Mouse (Mus musculus): ENCODE results near the gene Olfm2. TPM values are rescaled to one million over a fixed set of nuclear protein-coding genes. Genes with fewer than 3 reads are reported as not detected.

The Olfm2 gene
- total RNA-seq, 2 experiments from 2014 or later: not detected

Other genes starting within 250 kb of the Olfm2 start
- 40.0 and 43.5 TPM in 2 replicates for gene Zfp266, start 224.9 kb downstream of the Olfm2 start, total RNA-seq (2014; fragmentation: Nextera tagmentation)
- gene Zfp266, start 224.9 kb downstream of the Olfm2 start, total RNA-seq (2017): 33.1 and 38.8 TPM in 2 replicates
- gene Zfp846, start 165.1 kb downstream of the Olfm2 start, total RNA-seq (2014; fragmentation: Nextera tagmentation): 7.1 and 7.3 TPM in 2 replicates
- 4.7 and 13.0 TPM in 2 replicates for gene Zfp846, start 165.1 kb downstream of the Olfm2 start, total RNA-seq (2017)
- 459 and 544 TPM in 2 replicates for gene Ubl5, start 103.5 kb downstream of the Olfm2 start, total RNA-seq (2014; fragmentation: Nextera tagmentation)
- 101 and 107 TPM in 2 replicates for gene Ubl5, start 103.5 kb downstream of the Olfm2 start, total RNA-seq (2017)
- gene Fbxl12, start 101.6 kb downstream of the Olfm2 start, total RNA-seq (2014; fragmentation: Nextera tagmentation): 18.2 and 28.0 TPM in 2 replicates
- gene Fbxl12, start 101.6 kb downstream of the Olfm2 start, total RNA-seq (2017): 3.7 and 6.3 TPM in 2 replicates
- gene Pin1, start 94.3 kb downstream of the Olfm2 start, total RNA-seq (2014; fragmentation: Nextera tagmentation): 14.8 and 22.5 TPM in 2 replicates
- 16.1 and 22.4 TPM in 2 replicates for gene Pin1, start 94.3 kb downstream of the Olfm2 start, total RNA-seq (2017)
- 0.28 and 0.41 TPM in 2 replicates for gene Col5a3, start 68.7 kb upstream of the Olfm2 start, total RNA-seq (2014; fragmentation: Nextera tagmentation)
- 0.60 and 0.62 TPM in 2 replicates for gene Col5a3, start 68.7 kb upstream of the Olfm2 start, total RNA-seq (2017)
- not detected in 2 replicates for gene Rdh8, start 72.2 kb upstream of the Olfm2 start, total RNA-seq (2014; fragmentation: Nextera tagmentation)
- not detected in 2 replicates for gene Rdh8, start 72.2 kb upstream of the Olfm2 start, total RNA-seq (2017)
- 13.8 and 44.1 TPM in 2 replicates for gene A230050P20Rik, start 122.3 kb upstream of the Olfm2 start, total RNA-seq (2014; fragmentation: Nextera tagmentation)
- gene A230050P20Rik, start 122.3 kb upstream of the Olfm2 start, total RNA-seq (2017): 14.4 and 16.1 TPM in 2 replicates
- 1.5 and 2.5 TPM in 2 replicates for gene Angptl6, start 133.4 kb upstream of the Olfm2 start, total RNA-seq (2014; fragmentation: Nextera tagmentation)
- gene Angptl6, start 133.4 kb upstream of the Olfm2 start, total RNA-seq (2017): 0.52 and 1.4 TPM in 2 replicates
- gene Ppan, start 141.8 kb upstream of the Olfm2 start, total RNA-seq (2014; fragmentation: Nextera tagmentation): 88.0 and 115 TPM in 2 replicates
- gene Ppan, start 141.8 kb upstream of the Olfm2 start, total RNA-seq (2017): 172 and 173 TPM in 2 replicates
- 224 and 262 TPM in 2 replicates for gene Eif3g, start 152.3 kb upstream of the Olfm2 start, total RNA-seq (2014; fragmentation: Nextera tagmentation)
- 187 and 207 TPM in 2 replicates for gene Eif3g, start 152.3 kb upstream of the Olfm2 start, total RNA-seq (2017)
- 172 and 204 TPM in 2 replicates for gene Dnmt1, start 213.5 kb upstream of the Olfm2 start, total RNA-seq (2014; fragmentation: Nextera tagmentation)
- 244 and 247 TPM in 2 replicates for gene Dnmt1, start 213.5 kb upstream of the Olfm2 start, total RNA-seq (2017)
- 3.7 and 11.0 TPM in 2 replicates for gene S1pr2, start 230.4 kb upstream of the Olfm2 start, total RNA-seq (2014; fragmentation: Nextera tagmentation)
- 3.2 and 3.4 TPM in 2 replicates for gene S1pr2, start 230.4 kb upstream of the Olfm2 start, total RNA-seq (2017)

Measured in granulocyte monocyte progenitor cell, adult 5-6 weeks (primary cell).